Mouse (Mus musculus): ENCODE data around the gene Adar.

Adar gene

GRCm38 (mm10) chr3:89714359-89715206 lies at the start of gene Adar:
Gene Adar, plus strand, starts transcription at chr3:89715022.
- DNase-seq: peak; percentile 78

- DNase-seq: no peak
These were observed 47.7 kb upstream of the Adar start for GRCm38 (mm10) chr3:89667131-89667530.

- DNase-seq: no peak
These were observed 43.5 kb upstream of the Adar start for GRCm38 (mm10) chr3:89671334-89671733.

- no peak for DNase-seq
These were observed 42.1 kb upstream of the Adar start for GRCm38 (mm10) chr3:89672573-89673317.

GRCm38 (mm10) chr3:89677617-89678016 lies 37.2 kb upstream of the Adar start:
- DNase-seq: no peak

GRCm38 (mm10) chr3:89686031-89686430 lies 28.8 kb upstream of the Adar start:
- DNase-seq: no peak

GRCm38 (mm10) chr3:89688694-89689581 lies 25.9 kb upstream of the Adar start:
- DNase-seq: peak; percentile 88

GRCm38 (mm10) chr3:89691776-89692175 lies 23.0 kb upstream of the Adar start:
- DNase-seq: no peak

GRCm38 (mm10) chr3:89696152-89696821 lies 18.5 kb upstream of the Adar start:
- DNase-seq: no peak

GRCm38 (mm10) chr3:89698958-89699357 lies 15.9 kb upstream of the Adar start:
- DNase-seq: no peak

- no peak for DNase-seq
These were observed 14.4 kb upstream of the Adar start for GRCm38 (mm10) chr3:89700461-89700860.

- DNase-seq: no peak
These were observed 11.2 kb upstream of the Adar start for GRCm38 (mm10) chr3:89703596-89703995.

GRCm38 (mm10) chr3:89704064-89704463 lies 10.8 kb upstream of the Adar start:
- DNase-seq: no peak

GRCm38 (mm10) chr3:89715207-89715966 lies 565 bp downstream of the Adar start:
- no peak for DNase-seq

GRCm38 (mm10) chr3:89715967-89716256 lies 1.1 kb downstream of the Adar start:
- no peak for DNase-seq

- no peak for DNase-seq
These were observed 7.2 kb downstream of the Adar start for GRCm38 (mm10) chr3:89722032-89722431.

- DNase-seq: no peak
These were observed 8.7 kb downstream of the Adar start for GRCm38 (mm10) chr3:89723400-89724084.

- peak; percentile 58 for DNase-seq
These were observed 12.2 kb downstream of the Adar start for GRCm38 (mm10) chr3:89727028-89727427.

GRCm38 (mm10) chr3:89728848-89729247 lies 14.0 kb downstream of the Adar start:
- no peak for DNase-seq

- peak; percentile 94 for DNase-seq
These were observed 15.8 kb downstream of the Adar start for GRCm38 (mm10) chr3:89730350-89731331.

Data from kidney, postnatal 14 days (tissue).